Mouse (Mus musculus) urinary bladder, postnatal 14 days (tissue): ENCODE data around the gene Scd3.
"Not testable (repeated sequence)": the region's sequence is repeated elsewhere in the genome, so short reads cannot be mapped to it uniquely, and the experiment has no call there.

Experiments used
- DNase-seq: peaks from one replicate; pipeline ENCODE4 v3.0.0; 2021; ENCODE audit warnings: low spot score

Scd3 gene

DNA sequence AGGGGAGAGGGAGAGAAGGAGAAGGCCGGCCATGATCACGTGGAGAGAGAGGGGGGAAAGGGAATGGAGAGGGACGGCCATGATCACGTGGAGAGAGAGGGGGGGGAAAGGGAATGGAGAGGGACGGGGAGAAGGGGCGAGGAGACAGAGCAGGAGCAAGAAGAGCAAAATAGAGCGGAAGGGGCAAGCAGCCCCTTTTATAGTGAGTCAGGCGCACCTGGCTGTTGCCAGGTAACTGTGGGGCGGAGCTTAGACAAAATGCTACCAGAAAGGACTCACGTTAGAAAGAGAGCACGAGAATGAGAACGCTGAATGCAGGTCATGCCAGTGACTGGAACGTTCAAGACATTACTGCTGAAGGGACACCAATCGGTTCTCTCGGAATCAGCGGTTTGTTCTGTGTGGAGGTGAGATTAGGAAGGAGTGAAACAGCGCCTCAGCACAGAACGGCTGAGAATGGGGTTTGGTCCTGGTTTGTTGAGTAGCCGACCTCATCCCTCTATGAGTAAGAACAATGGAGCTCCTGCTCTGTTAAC, 34.5 kb downstream of the Scd3 start:
- DNase-seq, result no peak

DNA sequence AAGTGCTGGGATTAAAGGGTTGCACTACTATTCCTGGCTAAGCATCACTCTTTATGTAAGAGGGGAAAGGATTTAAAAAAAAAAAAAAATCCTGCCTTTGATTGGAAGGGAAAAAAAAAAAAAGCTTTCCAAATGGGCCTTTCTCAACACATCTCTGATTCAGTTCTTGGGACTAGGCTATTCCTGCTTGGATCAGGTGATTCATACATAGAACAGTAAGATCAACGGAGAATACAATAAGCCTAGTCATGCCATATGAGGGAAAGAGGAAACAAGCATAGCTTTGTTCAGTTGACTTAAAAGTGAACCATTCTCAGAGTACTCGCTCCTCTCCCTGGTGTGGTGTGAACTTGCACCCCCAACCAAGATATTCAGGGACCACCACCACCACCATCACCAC, 35.8 kb downstream of the Scd3 start:
- no peak for DNase-seq

DNA sequence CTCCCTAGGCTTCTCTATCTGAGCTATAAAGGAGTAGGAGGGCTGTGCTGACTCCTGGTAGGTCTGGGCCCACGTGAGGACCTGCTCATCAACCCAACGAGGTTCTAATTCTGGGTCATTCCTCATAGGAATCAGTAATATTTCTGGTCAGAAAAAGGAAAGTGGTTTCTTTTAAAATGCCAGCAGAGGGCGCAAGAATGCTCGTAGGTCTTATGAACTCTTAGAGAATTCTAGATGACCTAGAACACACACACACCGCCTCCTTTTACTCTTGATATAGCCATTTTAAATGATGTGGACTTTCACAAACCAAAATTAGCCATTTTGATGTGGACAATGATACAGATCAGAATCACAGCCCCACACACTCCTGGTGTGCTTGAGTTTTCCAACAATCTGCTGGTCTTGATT, 42.7 kb downstream of the Scd3 start:
- peak; percentile 46 for DNase-seq

DNA sequence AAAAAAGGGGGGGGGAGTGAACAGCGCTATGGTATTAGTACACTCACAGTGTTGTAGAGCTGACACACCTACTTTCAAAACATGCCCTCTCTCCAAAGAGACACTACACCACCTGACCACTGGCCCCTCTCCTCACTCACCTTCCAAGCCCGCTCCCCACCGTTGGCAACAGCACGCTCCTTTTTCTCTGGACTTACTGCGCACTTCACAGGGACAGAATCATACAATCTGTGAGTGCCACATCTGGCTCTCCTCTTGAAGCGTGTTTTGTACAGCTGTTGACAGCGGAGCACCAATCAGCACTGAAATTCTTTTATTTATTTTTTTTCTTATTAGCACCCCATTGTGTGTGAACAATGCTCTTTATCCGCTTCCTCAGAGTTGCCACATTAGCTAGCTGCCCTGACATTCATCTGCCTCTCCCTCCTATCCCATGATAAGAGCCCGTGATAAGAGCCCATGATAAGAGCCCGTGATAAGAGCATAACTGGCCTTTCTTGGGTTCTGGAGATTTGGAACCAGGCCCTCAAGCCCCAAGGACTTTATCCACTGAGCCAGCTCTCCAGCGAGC, 43.4 kb downstream of the Scd3 start:
- DNase-seq, result no peak

DNA sequence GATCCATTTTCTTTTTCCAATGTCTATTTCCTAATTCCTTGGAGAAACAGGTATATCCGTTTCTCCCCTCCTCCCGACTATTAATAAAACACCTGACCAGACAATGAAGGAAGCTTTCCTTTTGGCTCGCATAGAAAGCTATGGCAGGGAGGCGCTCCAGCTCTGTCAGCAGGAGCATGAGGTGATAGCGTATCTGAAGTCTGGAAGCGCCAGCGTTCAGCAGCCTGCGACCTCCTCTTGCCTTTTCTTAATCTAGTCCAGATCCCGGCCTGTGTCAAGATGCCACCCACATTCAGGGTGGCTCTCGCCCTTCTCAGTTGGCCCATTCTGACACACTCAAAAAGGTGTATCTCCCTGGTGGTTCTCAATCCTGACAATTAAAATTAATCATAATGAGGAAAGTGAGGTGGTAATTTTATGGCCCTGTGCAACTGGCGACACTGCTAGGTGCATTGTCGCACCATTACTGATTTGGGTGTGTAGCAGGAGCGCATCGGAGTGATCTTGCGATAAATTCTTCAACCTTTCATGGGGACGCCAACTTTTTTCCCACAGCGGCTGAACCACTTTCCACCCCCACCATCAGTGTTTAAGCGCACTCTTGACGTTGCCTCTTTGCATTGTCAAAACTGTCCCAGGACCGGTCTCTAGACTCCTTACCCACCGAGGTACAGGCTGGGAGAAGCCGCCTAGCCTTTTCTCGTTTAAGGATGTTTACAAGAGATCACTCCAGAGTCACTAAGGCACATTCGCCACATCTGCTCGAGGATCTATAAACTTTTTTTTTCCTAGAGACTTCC, 44.4 kb downstream of the Scd3 start:
- DNase-seq, result no peak

DNA sequence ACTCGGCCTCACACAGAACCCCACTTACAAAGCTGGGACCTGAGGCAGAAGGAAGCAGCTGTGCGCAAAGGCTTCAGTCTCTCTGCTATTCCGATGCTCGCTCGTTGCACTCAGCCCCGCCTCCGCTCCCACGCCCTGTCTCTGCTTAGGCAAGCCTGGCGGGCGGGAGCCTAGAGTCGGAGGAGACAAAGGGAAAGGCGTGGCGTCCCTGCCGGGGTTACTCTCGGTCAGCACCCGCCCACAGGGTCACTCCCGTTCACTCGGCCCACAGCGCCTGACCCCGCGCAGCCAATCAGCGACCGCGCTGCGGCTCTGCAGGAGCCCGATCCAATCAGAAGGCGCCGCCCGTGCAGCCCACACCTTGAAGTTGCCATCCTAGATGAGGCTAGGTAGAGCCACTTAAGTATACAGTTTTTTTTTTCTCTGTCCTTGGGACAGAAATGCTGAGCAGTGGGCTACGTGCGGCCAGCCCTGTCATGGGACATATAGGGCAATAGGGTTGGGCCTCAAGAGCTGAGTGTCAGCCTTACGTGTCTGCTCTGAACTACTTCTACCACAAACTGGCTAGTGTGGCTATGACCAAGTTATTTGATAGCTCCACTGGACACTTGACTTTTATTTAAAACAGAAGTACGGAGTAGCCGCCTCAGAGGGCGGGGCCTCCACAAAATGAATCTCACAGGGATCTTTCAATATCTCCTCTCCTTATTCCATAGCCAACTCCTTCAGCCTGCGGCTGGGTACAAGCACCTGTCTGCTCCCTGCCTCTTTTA, 45.2 kb downstream of the Scd3 start:
- peak; percentile 98 for DNase-seq

DNA sequence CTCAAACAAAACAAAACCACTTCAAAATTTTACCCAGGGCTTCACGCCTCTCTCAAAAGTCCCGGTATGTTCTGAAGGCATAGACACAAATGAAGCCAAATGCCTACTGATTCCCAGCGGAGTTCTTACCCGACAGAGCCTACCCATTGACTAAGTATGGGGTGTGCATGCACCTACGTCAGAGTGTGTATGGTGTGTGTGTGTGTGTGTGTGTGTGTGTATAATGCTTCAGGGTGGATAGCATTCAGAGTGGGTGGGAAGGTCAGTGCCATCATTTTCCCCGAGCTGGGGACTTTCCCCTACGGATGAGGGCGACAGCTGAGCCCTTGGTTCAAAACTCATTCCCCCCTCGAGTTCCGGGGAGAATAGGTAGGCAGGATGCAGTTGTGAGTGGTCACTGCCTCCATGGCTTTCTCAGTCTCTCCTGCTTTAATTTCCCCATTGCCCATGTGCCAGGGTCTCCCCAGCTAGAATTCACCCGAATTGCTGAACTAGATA, 45.8 kb downstream of the Scd3 start:
- DNase-seq, result no peak

DNA sequence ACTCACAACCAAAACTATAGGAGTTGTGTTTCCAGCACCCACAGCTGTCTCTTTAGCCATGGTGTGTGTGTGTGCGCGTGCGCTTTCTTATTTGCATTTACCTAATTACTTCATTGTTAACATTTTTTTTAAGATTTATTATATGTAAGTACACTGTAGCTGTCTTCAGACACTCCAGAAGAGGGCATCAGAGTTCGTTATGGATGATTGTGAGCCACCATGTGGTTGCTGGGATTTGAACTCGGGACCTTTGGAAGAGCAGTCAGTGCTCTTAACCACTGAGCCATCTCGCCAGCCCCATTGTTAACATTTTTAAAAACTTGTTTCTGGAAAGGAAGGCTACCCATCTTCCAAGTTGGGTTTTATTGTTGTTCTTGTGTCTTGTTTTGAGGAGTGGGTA, 48.1 kb downstream of the Scd3 start:
- not testable (repeated sequence) for DNase-seq

DNA sequence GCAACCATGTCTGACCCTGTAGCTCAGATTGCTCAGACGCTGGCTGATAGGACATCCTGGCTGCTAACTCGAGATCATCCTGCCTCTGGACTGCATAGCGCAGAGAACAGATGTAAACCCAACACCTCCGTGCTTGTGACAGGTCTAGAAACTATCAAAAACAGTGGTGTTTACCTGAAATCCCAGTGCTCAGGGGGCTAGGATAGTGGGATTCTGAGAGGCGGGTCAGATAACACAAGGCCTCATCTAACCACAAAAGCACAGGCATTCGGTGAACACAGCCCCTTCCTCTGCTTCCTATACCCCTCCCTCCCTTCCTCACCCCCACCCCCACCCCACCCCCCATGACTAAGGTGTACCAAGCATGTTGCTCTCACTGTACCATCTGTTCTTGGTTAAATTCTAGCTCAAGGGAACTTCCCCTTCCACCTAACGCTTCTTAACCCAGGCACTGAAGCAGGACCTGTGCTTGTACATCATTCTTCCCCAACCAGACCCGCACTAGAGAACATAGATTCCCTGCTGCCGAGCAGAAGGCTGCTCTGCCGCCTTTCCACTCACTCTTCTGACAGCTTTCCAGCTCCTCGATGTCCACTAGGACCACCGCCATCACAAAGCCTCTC, 49.0 kb downstream of the Scd3 start:
- DNase-seq, result no peak

DNA sequence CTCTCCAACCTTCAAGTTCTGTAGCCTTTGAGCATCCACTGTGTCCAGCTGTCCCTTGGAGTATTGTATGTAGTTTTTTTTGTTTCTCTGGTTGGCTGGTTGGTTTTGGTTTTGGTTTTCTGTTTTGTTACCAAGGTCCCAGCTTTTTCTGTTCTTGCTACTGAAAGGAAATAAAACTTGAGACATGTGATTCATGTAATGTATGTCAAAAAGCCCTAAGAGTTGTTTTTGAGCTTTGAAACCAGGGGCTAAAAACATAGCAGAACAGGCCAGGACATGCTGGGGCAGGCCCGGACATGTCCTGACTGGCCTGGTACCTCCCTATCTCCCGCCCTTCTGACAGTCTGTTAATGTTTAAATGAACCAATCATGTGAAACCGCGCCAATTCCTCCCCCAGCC, 51.0 kb downstream of the Scd3 start:
- DNase-seq, result not testable (repeated sequence)

DNA sequence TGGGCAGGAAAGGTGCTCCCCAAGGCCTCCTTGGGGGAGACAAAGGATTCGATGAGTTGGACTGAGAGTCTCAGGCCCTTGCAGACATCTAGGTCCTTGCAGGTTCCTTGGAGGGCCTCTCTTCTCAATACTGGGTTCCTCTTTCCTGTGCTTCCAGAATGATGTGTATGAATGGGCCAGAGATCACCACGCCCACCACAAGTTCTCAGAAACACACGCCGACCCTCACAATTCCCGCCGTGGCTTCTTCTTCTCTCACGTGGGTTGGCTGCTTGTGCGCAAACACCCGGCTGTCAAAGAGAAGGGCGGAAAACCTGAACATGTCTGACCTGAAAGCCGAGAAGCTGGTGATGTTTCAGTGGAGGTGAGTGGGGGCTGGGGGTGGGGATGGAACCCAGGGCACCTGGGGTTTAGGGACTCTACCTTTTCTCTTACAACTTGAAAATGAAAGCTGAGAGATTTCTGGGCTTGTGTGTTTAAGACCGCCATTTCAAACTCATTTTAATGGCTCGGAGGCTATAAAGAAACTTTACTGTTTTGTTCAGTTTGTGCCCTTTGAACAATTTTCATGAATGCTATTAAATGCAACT, 54.4 kb downstream of the Scd3 start:
- DNase-seq, result no peak

DNA sequence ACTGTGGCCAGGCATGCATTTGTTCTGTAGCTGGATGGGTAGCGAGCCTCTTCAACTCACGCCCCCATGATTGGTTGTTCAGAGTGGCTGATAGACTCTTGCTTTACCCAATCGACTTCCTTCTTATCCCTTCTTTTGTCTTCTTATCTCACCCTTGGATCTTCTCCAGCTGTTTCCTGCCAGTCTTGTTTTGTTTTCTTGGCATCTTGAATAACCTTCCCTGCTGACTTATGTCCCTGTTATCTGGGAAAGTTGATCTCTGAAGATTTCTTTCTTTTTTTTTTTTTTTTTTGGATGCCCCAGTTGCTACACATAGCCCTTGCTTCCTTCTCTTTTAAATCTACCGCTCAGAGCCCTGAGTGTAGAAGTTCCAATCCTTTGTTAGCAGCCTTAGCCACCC, 56.4 kb downstream of the Scd3 start:
- DNase-seq, result no peak

DNA sequence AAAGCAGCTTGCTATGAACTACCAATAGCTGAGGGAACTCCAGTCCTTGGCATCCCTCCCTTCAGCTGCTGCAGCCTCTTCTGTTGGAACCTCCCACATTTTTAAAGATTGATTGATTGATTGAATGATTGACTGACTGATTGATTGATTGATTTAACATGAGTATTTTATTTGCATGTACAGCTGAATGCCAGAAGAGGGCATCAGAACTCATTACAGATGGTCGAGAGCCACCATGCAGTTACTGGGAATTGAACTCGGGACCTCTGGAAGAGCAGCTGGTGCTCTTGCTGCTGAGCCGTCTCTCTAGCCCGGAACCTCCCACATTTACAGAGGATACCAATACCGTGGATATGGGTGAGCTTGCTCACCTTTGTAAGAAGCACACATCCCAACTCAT, 57.4 kb downstream of the Scd3 start:
- DNase-seq, result no peak

DNA sequence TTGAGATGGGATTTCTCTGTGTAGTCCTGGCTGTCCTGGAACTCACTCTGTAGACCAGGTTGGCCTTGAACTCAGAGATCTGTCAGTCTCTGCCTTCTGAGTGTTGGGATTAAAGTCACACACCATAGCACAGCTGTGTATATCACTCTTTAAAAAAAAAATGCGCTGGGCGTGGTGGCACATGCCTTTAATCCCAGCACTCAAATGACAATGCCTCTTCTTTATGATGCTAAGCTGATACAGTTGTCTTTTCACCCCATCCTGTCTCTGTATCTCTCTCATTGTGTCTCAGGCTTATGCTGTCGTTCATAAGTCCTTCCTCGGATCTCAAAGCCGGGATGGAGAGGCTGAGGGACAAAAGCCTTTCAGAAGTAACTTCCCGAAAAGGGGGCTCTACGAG, 58.7 kb downstream of the Scd3 start:
- no peak for DNase-seq

DNA sequence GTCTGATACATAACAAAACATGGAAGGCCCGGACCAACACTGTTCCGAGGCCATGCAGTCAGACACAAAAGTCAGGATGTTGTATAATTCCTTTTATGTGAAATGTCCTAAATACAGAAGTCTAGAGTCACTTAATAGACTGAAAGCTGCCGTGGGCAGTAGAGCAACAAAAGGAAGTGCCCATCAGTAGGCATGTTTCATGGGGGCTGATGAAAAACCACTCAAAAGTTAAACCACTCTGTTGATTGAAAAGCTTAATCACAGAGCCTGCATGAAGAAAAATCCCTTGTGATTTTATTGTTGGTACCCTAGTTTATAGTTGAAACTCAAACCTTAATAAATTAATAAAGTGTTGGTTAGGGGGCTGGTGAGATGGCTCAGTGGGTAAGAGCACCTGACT, 60.5 kb downstream of the Scd3 start:
- no peak for DNase-seq

DNA sequence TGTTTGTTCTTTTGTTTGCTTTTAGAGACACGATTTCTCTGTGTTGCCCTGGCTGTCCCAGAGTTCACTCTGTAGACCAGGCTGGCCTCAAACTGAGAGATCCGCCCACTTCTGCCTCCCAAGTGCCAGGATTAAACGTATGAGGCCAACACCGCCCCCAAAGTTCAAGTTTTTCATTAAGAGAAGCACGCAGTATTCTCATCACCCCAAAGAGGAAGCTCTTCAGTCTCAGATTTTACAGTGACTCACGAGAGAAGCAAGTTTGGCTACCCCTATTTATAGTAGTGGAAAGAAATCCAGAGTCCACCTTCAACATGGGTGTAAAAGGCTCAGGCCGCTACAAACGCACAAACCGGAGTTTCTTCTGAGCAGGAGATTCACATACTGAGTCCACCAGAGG, 61.2 kb downstream of the Scd3 start:
- DNase-seq, result no peak

DNA sequence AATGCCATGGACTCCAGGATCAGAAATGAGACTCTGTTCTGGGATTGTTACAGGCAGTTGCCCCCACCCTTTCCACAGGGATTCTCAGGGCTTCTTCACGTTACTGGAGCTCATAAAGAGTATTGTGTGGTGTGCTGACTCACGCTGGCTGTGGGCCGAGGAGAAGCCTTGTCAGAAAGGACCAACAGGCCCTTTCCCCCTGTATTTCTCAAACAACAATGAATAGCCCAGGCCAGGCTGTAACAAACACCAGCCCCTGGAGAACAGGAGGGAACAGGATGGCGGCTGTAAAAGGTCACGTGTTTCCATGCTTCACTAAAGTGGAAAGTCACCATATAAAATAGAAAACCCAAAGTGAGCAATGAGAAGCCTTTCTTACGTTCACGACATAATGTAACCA, 62.2 kb downstream of the Scd3 start:
- peak; percentile 32 for DNase-seq

DNA sequence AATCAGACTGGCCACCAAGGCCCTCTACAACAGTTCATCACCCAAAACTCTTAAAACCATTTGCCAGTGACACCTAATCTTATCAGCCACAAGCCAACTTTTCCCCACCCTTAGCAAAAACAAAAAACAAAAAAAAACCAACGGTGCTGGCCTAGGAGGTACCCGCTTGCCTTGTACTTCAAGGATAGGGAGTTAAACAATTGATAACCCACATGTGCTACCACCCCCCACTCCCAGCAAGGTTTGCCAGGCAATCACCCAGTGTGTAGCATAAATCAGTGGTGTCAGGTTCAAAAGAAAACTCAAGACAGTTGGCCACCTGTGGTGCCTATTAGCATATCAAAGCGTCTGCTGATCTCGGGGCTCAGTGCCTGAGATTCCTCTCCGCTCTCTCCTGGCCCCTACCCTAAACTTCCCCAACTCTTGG, 62.9 kb downstream of the Scd3 start:
- DNase-seq, result no peak

DNA sequence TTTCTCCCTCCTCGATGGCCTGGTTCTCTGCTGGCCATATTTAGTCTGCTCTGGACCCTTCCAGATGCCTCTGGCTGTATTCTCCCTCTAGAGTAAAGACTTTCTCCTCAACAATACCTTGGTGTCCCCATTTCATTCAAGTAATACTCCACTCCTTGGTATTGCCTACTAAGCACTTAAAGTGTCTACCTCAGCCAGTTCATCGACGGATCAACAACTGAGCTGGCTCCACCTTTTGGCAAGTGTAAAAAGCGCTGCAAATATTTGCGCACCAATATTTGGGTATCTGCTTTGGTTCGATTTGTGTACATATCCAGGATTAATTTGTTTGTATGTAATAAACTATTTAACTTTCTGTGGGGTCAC, 63.4 kb downstream of the Scd3 start:
- DNase-seq, result peak; percentile 22

DNA sequence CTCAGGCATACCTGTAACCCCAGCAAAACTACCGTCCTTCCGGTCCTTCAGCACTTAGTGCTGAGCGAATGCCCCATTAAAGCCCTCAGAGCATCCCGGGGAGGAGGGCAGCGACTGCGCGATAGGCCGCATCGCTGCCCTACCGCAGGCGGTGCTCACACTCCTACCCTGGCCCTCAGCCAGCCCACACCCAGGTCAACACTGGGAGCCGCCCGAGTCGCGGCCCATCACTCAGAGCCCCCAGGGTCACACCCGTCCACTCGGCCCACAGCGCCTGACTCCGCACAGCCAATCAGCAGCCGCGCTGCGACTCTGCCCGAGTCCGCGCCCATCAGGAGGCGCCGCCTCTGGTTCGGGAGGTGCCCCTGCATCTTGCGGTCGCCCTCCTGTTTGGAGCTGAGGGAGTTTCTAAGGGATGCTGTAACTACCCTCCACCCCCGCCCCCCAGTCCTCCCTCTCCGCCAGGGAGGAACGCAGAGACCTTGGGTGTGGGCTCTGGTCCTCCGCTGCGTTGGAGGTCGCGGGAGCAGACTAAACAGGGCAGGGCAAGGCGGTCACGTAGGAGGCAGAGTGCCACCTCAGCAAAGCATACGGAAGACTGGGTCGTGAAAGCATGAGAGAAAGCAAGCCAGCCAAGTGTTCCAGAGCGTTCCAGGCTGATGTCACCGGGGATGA, 63.9 kb downstream of the Scd3 start:
- peak; percentile 91 for DNase-seq

DNA sequence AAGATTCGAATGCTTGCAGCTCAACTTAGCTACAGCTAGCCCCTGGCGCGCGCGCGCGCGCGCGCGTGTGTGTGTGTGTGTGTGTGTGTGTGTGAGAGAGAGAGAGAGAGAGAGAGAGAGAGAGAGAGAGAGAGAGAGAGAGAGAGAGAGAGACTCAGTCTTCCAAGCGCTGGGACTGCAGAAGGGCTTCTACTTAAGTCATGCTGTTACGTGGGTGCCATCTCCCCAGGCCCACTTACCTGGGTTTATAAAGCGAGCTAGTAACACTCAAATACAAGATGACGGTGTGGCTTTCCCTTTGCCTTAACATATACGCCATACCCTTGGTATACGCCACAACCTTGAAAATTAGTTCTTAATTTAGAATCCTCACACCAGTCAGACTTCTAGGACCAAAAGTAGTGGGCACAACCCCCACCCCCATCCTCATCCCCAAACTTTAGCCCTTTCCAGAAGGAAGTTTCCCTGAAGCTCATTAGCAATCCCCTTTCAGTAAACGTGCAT, 64.5 kb downstream of the Scd3 start:
- no peak for DNase-seq
